Comparison of ENCODE assay signal across 12 mouse cellular contexts in genomic region chr13:41865575-41865974, GRCm38 (mm10). TPM values are rescaled to one million over a fixed set of nuclear protein-coding genes. Genes with fewer than 3 reads are reported as not detected.
DNase-seq lines count a peak whose midpoint lies in the region; ATAC-seq lines count a peak whose summit lies in the region.
"Had no signal": no experiment of that assay in that cellular context is flagged by ENCODE, and none has a peak within 500 bp of the region (broad histone marks: within the 10 kb centered on the region; RNA-seq: fewer than 3 reads in every experiment).

No protein-coding gene starts in this region.

- WGBS in kidney, embryonic 16.5 days = 51% methylated on average over 6 of the region's 6 CpGs

- H3K9me3 ChIP-seq in kidney, embryonic 16.5 days (ENCODE audit: low read length) = no peaks in the 10 kb centered on the region
- H3K9me3 ChIP-seq: embryonic facial prominence, embryonic 15.5 days had no signal

- H3K27me3 ChIP-seq in kidney, embryonic 16.5 days (ENCODE audit: insufficient read depth, low read length) = no peaks in the 10 kb centered on the region
- H3K27me3 ChIP-seq: embryonic facial prominence, embryonic 15.5 days had no signal

- peaks cover 12% of the 10 kb centered on the region; the same call in 1 of the 2 replicates for H3K4me1 ChIP-seq in kidney, embryonic 16.5 days (ENCODE audit: insufficient read depth, low read length)
- H3K4me1 ChIP-seq: embryonic facial prominence, embryonic 15.5 days had no signal

- no peaks in the 10 kb centered on the region for H3K36me3 ChIP-seq in kidney, embryonic 16.5 days (ENCODE audit: insufficient read depth, low read length)
- H3K36me3 ChIP-seq: embryonic facial prominence, embryonic 15.5 days had no signal

- H3K4me2 ChIP-seq in kidney, embryonic 16.5 days (replicated peaks; ENCODE audit: low read depth, low read length) = no peak overlapping the region
- H3K4me2 ChIP-seq: embryonic facial prominence, embryonic 15.5 days had no signal

- H3K27ac ChIP-seq in kidney, embryonic 16.5 days (ENCODE audit: low read length) = peak overlapping the region; percentile 78
- H3K27ac ChIP-seq: embryonic facial prominence, embryonic 15.5 days; macrophage; stomach, postnatal 0 days had no signal

- ATAC-seq in kidney, embryonic 16.5 days (ENCODE audit: low FRiP score, low TSS enrichment) = peak; percentile 54; the same call in 1 of the 2 replicates
- ATAC-seq in megakaryocyte progenitor cell, adult 5-6 weeks (replicated peaks; ENCODE audit: poor library complexity) = peak; percentile 65
- no peak for ATAC-seq in megakaryocyte-erythroid progenitor cell, adult 5-6 weeks (replicated peaks; ENCODE audit: low FRiP score, low TSS enrichment, poor library complexity, severe bottlenecking)
- ATAC-seq: inflammation-experienced regulatory T-cells, adult 6 months had no signal

- no peak overlapping the region for H3K4me3 ChIP-seq in kidney, embryonic 16.5 days (ENCODE audit: low read length)
- H3K4me3 ChIP-seq: embryonic facial prominence, embryonic 15.5 days had no signal

- no peak overlapping the region for H3K9ac ChIP-seq in kidney, embryonic 16.5 days (replicated peaks; ENCODE audit: low read length)
- H3K9ac ChIP-seq: embryonic facial prominence, embryonic 15.5 days had no signal

- DNase-seq in left cerebral cortex, postnatal 14 days (ENCODE audit: low spot score in 2 of 2) = peak; percentile 19 to 37
- DNase-seq in left cerebral cortex, adult 18-20 months (ENCODE audit: low spot score in 2 of 2) = no peak
- peak; percentile 67 for DNase-seq in heart, adult 8-10 months (ENCODE audit: low spot score)
- no peak for DNase-seq in thymus, adult 18-20 months
- no peak for DNase-seq in adrenal gland, adult 8-10 months

- intact Hi-C loops in left cerebral cortex, postnatal 14 days (cut with DNase I) = no loop called here

RNA-seq across cellular contexts. Expression of gene Adtrp, which starts 18.1 kb away (rescaled TPM):
- 1 to 10 TPM in 1 of 2 experiments, under 1 TPM in 1; 0.22 to 1.2 TPM for total RNA-seq in left cerebral cortex, postnatal 14 days (2021)
- not detected for total RNA-seq in left cerebral cortex, adult 18-20 months (2021)
- total RNA-seq in heart, adult 8-10 months (2022) = 1 to 10 TPM in 3 of 4 experiments, under 1 TPM in 1; 0.90 to 1.5 (median 1.1) TPM
- 0.45 and 0.78 TPM in 2 replicates for polyA plus RNA-seq in kidney, embryonic 16.5 days (2015; fragmentation: Nextera tagmentation; extraction: Ambion mirVana)
- 0.91 and 1.4 TPM in 2 replicates for total RNA-seq in megakaryocyte progenitor cell, adult 5-6 weeks (2015)
- total RNA-seq in megakaryocyte progenitor cell, adult 5-6 weeks (2017) = 0.74 and 2.1 TPM in 2 replicates
- total RNA-seq in megakaryocyte-erythroid progenitor cell, adult 5-6 weeks (2014; fragmentation: Nextera tagmentation) = not detected in 2 replicates
- total RNA-seq in megakaryocyte-erythroid progenitor cell, adult 5-6 weeks (2017) = not detected in 2 replicates
- total RNA-seq in adrenal gland, adult 8-10 months (2022) = 10 to 100 TPM in 2 of 4 experiments, 1 to 10 TPM in 1, under 1 TPM in 1; 0.68 to 28.4 (median 15.2) TPM
- polyA plus RNA-seq: inflammation-experienced regulatory T-cells, adult 6 months had no signal

Comparison
In these comparisons a context has a peak if more than half of its experiments do, and no peak if none do; other contexts are left out.
1. DNase-seq: peak in left cerebral cortex, postnatal 14 days (2 of 2) and heart, adult 8-10 months (single experiment); none in left cerebral cortex, adult 18-20 months (0 of 2), thymus, adult 18-20 months (0 of 2) and adrenal gland, adult 8-10 months (single experiment).